Comparison of ENCODE assay signal across 7 mouse cellular contexts in genomic region chr19:46349550-46349949, GRCm38 (mm10). TPM values are rescaled to one million over a fixed set of nuclear protein-coding genes. Genes with fewer than 3 reads are reported as not detected.
DNase-seq lines count a peak whose midpoint lies in the region; ATAC-seq and TF ChIP-seq lines count a peak whose summit lies in the region.

No protein-coding gene starts in this region.

- TF ChIP-seq POLR2A in limb, embryonic 14.5 days (IDR thresholded peaks at IDR 0.05; ENCODE audit: borderline replicate concordance, extremely low read depth, insufficient read depth, insufficient read length), result no peak

- peak overlapping the region; percentile 72 for H3K4me3 ChIP-seq in lung, embryonic 16.5 days (ENCODE audit: low read length)
- peak overlapping the region; percentile 66 for H3K4me3 ChIP-seq in forebrain, embryonic 13.5 days
- H3K4me3 ChIP-seq in limb, embryonic 14.5 days (replicated peaks; ENCODE audit: low read length), result peak overlapping the region; percentile 76
- peak overlapping the region; percentile 63 for H3K4me3 ChIP-seq in stomach, embryonic 15.5 days (replicated peaks)

- no peaks in the 10 kb centered on the region for H3K36me3 ChIP-seq in lung, embryonic 16.5 days (ENCODE audit: control insufficient read depth, insufficient read depth, low read length)
- H3K36me3 ChIP-seq in forebrain, embryonic 13.5 days (ENCODE audit: poor library complexity, severe bottlenecking), result no peaks in the 10 kb centered on the region
- no peaks in the 10 kb centered on the region for H3K36me3 ChIP-seq in limb, embryonic 14.5 days (ENCODE audit: control insufficient read depth, insufficient read depth, low read length)
- H3K36me3 ChIP-seq in stomach, embryonic 15.5 days, result no peaks in the 10 kb centered on the region

- peak overlapping the region; percentile 97 for H3K4me2 ChIP-seq in lung, embryonic 16.5 days (ENCODE audit: low read depth, low read length)
- H3K4me2 ChIP-seq in forebrain, embryonic 13.5 days, result peak overlapping the region; percentile 93
- peak overlapping the region; percentile 85 for H3K4me2 ChIP-seq in limb, embryonic 14.5 days (replicated peaks; ENCODE audit: low read depth, low read length, severe bottlenecking)
- H3K4me2 ChIP-seq in stomach, embryonic 15.5 days, result peak overlapping the region; percentile 98

- WGBS in lung, embryonic 16.5 days, result 23% methylated on average over 6 of the region's 6 CpGs
- 21% methylated on average over 6 of the region's 6 CpGs for WGBS in forebrain, embryonic 13.5 days
- 28% methylated on average over 6 of the region's 6 CpGs for WGBS in limb, embryonic 14.5 days
- 27% methylated on average over 6 of the region's 6 CpGs for WGBS in stomach, embryonic 15.5 days

- DNase-seq in lung, postnatal 10 days, result no peak
- no peak for DNase-seq in limb, embryonic 14.5 days (ENCODE audit: low spot score)
- no peak for DNase-seq in right cerebral cortex, postnatal 14 days
- DNase-seq in urinary bladder, postnatal 14 days (ENCODE audit: low spot score), result no peak

- H3K4me1 ChIP-seq in lung, embryonic 16.5 days (replicated peaks; ENCODE audit: control insufficient read depth, insufficient read depth, low read length), result peaks cover 15% of the 10 kb centered on the region
- H3K4me1 ChIP-seq in forebrain, embryonic 13.5 days, result peaks cover 25% of the 10 kb centered on the region
- H3K4me1 ChIP-seq in limb, embryonic 14.5 days (ENCODE audit: control insufficient read depth, insufficient read depth, low read length), result 0 out of 2 replicates have a peak, but pooled peaks cover 7% of the 10 kb centered on the region
- peaks cover 18% of the 10 kb centered on the region for H3K4me1 ChIP-seq in stomach, embryonic 15.5 days

- H3K9me3 ChIP-seq in lung, embryonic 16.5 days (ENCODE audit: control insufficient read depth, low read length), result no peaks in the 10 kb centered on the region
- H3K9me3 ChIP-seq in forebrain, embryonic 13.5 days (replicated peaks), result no peaks in the 10 kb centered on the region
- no peaks in the 10 kb centered on the region for H3K9me3 ChIP-seq in limb, embryonic 14.5 days (ENCODE audit: control insufficient read depth, low read length)
- no peaks in the 10 kb centered on the region for H3K9me3 ChIP-seq in stomach, embryonic 15.5 days

- H3K27ac ChIP-seq in lung, embryonic 16.5 days (ENCODE audit: low read length), result peak overlapping the region; percentile 81
- no peak overlapping the region for H3K27ac ChIP-seq in forebrain, embryonic 13.5 days
- H3K27ac ChIP-seq in limb, embryonic 14.5 days (replicated peaks; ENCODE audit: low read depth, low read length), result peak overlapping the region; percentile 79
- peak overlapping the region; percentile 84; the same call in 1 of the 2 replicates for H3K27ac ChIP-seq in stomach, embryonic 15.5 days

- ATAC-seq in lung, embryonic 16.5 days (ENCODE audit: low read depth), result peak; percentile 21; the same call in 1 of the 2 replicates
- peak; percentile 8; the same call in 1 of the 2 replicates for ATAC-seq in forebrain, embryonic 13.5 days
- no peak for ATAC-seq in limb, embryonic 14.5 days (ENCODE audit: low FRiP score, low read depth)
- ATAC-seq in stomach, embryonic 15.5 days (ENCODE audit: insufficient read depth, low FRiP score, low read depth), result 0 out of 2 replicates have a peak, but pooled peaks have one; percentile 4

- H3K27me3 ChIP-seq in lung, embryonic 16.5 days (ENCODE audit: control insufficient read depth, insufficient read depth, low read depth, low read length), result no peaks in the 10 kb centered on the region
- H3K27me3 ChIP-seq in forebrain, embryonic 13.5 days, result peaks cover 35% of the 10 kb centered on the region
- H3K27me3 ChIP-seq in limb, embryonic 14.5 days (ENCODE audit: control insufficient read depth, insufficient read depth, low read length), result no peaks in the 10 kb centered on the region
- no peaks in the 10 kb centered on the region for H3K27me3 ChIP-seq in stomach, embryonic 15.5 days (replicated peaks)

- H3K9ac ChIP-seq in lung, embryonic 16.5 days (ENCODE audit: low read length), result peak overlapping the region; percentile 86
- H3K9ac ChIP-seq in forebrain, embryonic 13.5 days, result peak overlapping the region; percentile 89
- H3K9ac ChIP-seq in limb, embryonic 14.5 days (ENCODE audit: low read depth, low read length, severe bottlenecking), result peak overlapping the region; percentile 80
- H3K9ac ChIP-seq in stomach, embryonic 15.5 days, result no peak overlapping the region

RNA-seq across cellular contexts. Expression of gene 2310034G01Rik, which starts 0.6 kb away (rescaled TPM):
- polyA plus RNA-seq in lung, embryonic 16.5 days (2015; fragmentation: Nextera tagmentation; extraction: Ambion mirVana), result 1.7 and 1.9 TPM in 2 replicates
- 1.7 and 2.2 TPM in 2 replicates for polyA plus RNA-seq in forebrain, embryonic 13.5 days (2015; fragmentation: Nextera tagmentation; extraction: Ambion mirVana)
- polyA plus RNA-seq in limb, embryonic 14.5 days (2012; rRNA removed), result 1.6 TPM in 2 replicates
- 2.1 and 2.7 TPM in 2 replicates for polyA plus RNA-seq in limb, embryonic 14.5 days (2014; fragmentation: Nextera tagmentation; extraction: Ambion mirVana)
- 1.4 and 1.5 TPM in 2 replicates for polyA plus RNA-seq in stomach, embryonic 15.5 days (2015; fragmentation: Nextera tagmentation; extraction: Ambion mirVana)

RNA-seq across cellular contexts. Expression of gene Mfsd13a, which starts 8.6 kb away (rescaled TPM):
- 10.4 and 11.4 TPM in 2 replicates for polyA plus RNA-seq in lung, embryonic 16.5 days (2015; fragmentation: Nextera tagmentation; extraction: Ambion mirVana)
- polyA plus RNA-seq in forebrain, embryonic 13.5 days (2015; fragmentation: Nextera tagmentation; extraction: Ambion mirVana), result 7.6 and 7.8 TPM in 2 replicates
- 5.4 and 8.0 TPM in 2 replicates for polyA plus RNA-seq in limb, embryonic 14.5 days (2012; rRNA removed)
- 3.2 and 3.5 TPM in 2 replicates for polyA plus RNA-seq in limb, embryonic 14.5 days (2014; fragmentation: Nextera tagmentation; extraction: Ambion mirVana)
- 11.9 and 12.9 TPM in 2 replicates for polyA plus RNA-seq in stomach, embryonic 15.5 days (2015; fragmentation: Nextera tagmentation; extraction: Ambion mirVana)

RNA-seq across cellular contexts. Expression of gene Cuedc2, which starts 11.0 kb away (rescaled TPM):
- 144 and 153 TPM in 2 replicates for polyA plus RNA-seq in lung, embryonic 16.5 days (2015; fragmentation: Nextera tagmentation; extraction: Ambion mirVana)
- 304 and 309 TPM in 2 replicates for polyA plus RNA-seq in forebrain, embryonic 13.5 days (2015; fragmentation: Nextera tagmentation; extraction: Ambion mirVana)
- polyA plus RNA-seq in limb, embryonic 14.5 days (2012; rRNA removed), result 110 and 133 TPM in 2 replicates
- 164 and 169 TPM in 2 replicates for polyA plus RNA-seq in limb, embryonic 14.5 days (2014; fragmentation: Nextera tagmentation; extraction: Ambion mirVana)
- polyA plus RNA-seq in stomach, embryonic 15.5 days (2015; fragmentation: Nextera tagmentation; extraction: Ambion mirVana), result 134 and 137 TPM in 2 replicates

RNA-seq across cellular contexts. Expression of gene Fbxl15, which starts 21.6 kb away (rescaled TPM):
- 12.0 and 13.3 TPM in 2 replicates for polyA plus RNA-seq in lung, embryonic 16.5 days (2015; fragmentation: Nextera tagmentation; extraction: Ambion mirVana)
- 30.8 and 32.8 TPM in 2 replicates for polyA plus RNA-seq in forebrain, embryonic 13.5 days (2015; fragmentation: Nextera tagmentation; extraction: Ambion mirVana)
- polyA plus RNA-seq in limb, embryonic 14.5 days (2012; rRNA removed), result 10.8 and 15.6 TPM in 2 replicates
- polyA plus RNA-seq in limb, embryonic 14.5 days (2014; fragmentation: Nextera tagmentation; extraction: Ambion mirVana), result 13.5 and 15.5 TPM in 2 replicates
- polyA plus RNA-seq in stomach, embryonic 15.5 days (2015; fragmentation: Nextera tagmentation; extraction: Ambion mirVana), result 16.7 TPM in 2 replicates

RNA-seq across cellular contexts. Expression of gene Psd, which starts 22.6 kb away (rescaled TPM):
- polyA plus RNA-seq in lung, embryonic 16.5 days (2015; fragmentation: Nextera tagmentation; extraction: Ambion mirVana), result 3.4 and 4.3 TPM in 2 replicates
- 31.0 and 34.8 TPM in 2 replicates for polyA plus RNA-seq in forebrain, embryonic 13.5 days (2015; fragmentation: Nextera tagmentation; extraction: Ambion mirVana)
- polyA plus RNA-seq in limb, embryonic 14.5 days (2012; rRNA removed), result 7.8 and 8.9 TPM in 2 replicates
- polyA plus RNA-seq in limb, embryonic 14.5 days (2014; fragmentation: Nextera tagmentation; extraction: Ambion mirVana), result 5.3 and 5.5 TPM in 2 replicates
- polyA plus RNA-seq in stomach, embryonic 15.5 days (2015; fragmentation: Nextera tagmentation; extraction: Ambion mirVana), result 52.9 and 54.7 TPM in 2 replicates
